Mouse (Mus musculus) stomach, embryonic 14.5 days (tissue): ENCODE measurements around the gene Nat8f1. TPM values are rescaled to one million over a fixed set of nuclear protein-coding genes. Genes with fewer than 3 reads are reported as not detected.
"Not testable (repeated sequence)": the region's sequence is repeated elsewhere in the genome, so short reads cannot be mapped to it uniquely, and the experiment has no call there.

Source experiments
- ATAC-seq: fragments of 200-750 bp; cut with Nextera tagmentation; 2 replicates; pipeline ENCODE4 v1.8.0; 2017; ENCODE audit warnings: low read depth, moderate TSS enrichment; ENCODE audit not compliant: insufficient number of reproducible peaks, insufficient read depth, low FRiP score
- H3K27ac ChIP-seq: fragments of 300-500 bp; sonication (generic); 2 replicates; pipeline ENCODE4 v1.5.1; 2014; ENCODE audit warnings: mild to moderate bottlenecking, low read length, moderate library complexity, mixed read lengths
- H3K27me3 ChIP-seq: fragments of 300-500 bp; sonication (generic); 2 replicates; pipeline ENCODE4 v1.6.1; 2014; ENCODE audit warnings: low read length, control low read depth, mixed read lengths; ENCODE audit not compliant: control insufficient read depth, insufficient read depth
- H3K36me3 ChIP-seq: fragments of 300-500 bp; sonication (generic); 2 replicates; pipeline ENCODE4 v1.6.1; 2014; ENCODE audit warnings: mild to moderate bottlenecking, control low read depth, low read length, moderate library complexity, mixed read lengths; ENCODE audit not compliant: control insufficient read depth, insufficient read depth
- H3K4me1 ChIP-seq: fragments of 300-500 bp; sonication (generic); 2 replicates; pipeline ENCODE4 v1.6.1; 2014; ENCODE audit warnings: low read length, control low read depth, mixed read lengths; ENCODE audit not compliant: control insufficient read depth, insufficient read depth
- H3K4me2 ChIP-seq: fragments of 300-500 bp; sonication (generic); replicated peaks from 2 replicates; pipeline ENCODE4 v1.6.1; 2014; ENCODE audit warnings: low read depth, low read length, control low read depth
- H3K4me3 ChIP-seq: fragments of 300-500 bp; sonication (generic); 2 replicates; pipeline ENCODE4 v1.5.1; 2014; ENCODE audit warnings: low read depth, low read length, control low read depth
- H3K9ac ChIP-seq: fragments of 300-500 bp; sonication (generic); replicated peaks from 2 replicates; pipeline ENCODE4 v1.6.1; 2014; ENCODE audit warnings: low read depth, mild to moderate bottlenecking, control low read depth, low read length, moderate library complexity, mixed read lengths
- H3K9me3 ChIP-seq: fragments of 300-500 bp; sonication (generic); 2 replicates; pipeline ENCODE4 v1.6.1; 2016; ENCODE audit warnings: low read depth, low read length, control low read depth; ENCODE audit not compliant: control insufficient read depth
- WGBS: fragments of 180-500 bp; shearing (Covaris S2); extraction: QIAGEN DNeasy Blood & Tissue Kit; methylation state at CpG from one replicate; pipeline ENCODE4 v1.1.7; 2014; 5-methylcytosine and 5-hydroxymethylcytosine counted together
- polyA plus RNA-seq: library from polyadenylated mRNA; unstranded; fragments of >200 nt; fragmentation: Nextera tagmentation; extraction: Ambion mirVana; gene quantifications from 2 replicates; pipeline ENCODE4 v1.2.1, GENCODE M21; 2014

The Nat8f1 gene
- polyA plus RNA-seq, 1 experiment from 2014 or later, result 4.4 TPM

DNA sequence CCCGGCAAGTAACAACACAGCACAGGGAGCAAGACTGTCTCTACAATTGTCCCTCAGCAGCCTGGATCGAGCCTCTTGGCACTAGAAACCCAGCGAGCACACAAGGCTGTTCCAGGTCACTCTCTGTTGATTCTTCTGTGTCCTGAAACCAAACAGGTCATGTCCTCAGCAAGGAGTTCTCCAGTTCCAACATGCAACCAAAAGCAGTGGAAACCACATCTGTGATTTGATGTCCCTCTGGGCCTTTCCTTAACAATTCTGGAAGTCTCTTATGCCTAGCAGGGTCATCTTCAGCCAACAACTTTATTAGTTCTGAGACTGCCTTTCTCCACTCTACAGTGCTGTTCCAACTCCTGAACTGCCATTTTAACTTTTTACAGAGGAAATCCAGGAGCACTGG lies 49.3 kb downstream of the Nat8f1 start:
- not testable (repeated sequence) for ATAC-seq, H3K27me3 ChIP-seq, H3K4me2 ChIP-seq, H3K4me3 ChIP-seq, H3K36me3 ChIP-seq, H3K9me3 ChIP-seq, H3K9ac ChIP-seq, H3K4me1 ChIP-seq, H3K27ac ChIP-seq
- 88% methylated on average over 3 of the region's 3 CpGs for WGBS

GRCm38 (mm10) chr6:85864900-85865639 lies 50.4 kb downstream of the Nat8f1 start:
- H3K4me1 ChIP-seq, ATAC-seq, H3K27me3 ChIP-seq, H3K9ac ChIP-seq, H3K27ac ChIP-seq, H3K9me3 ChIP-seq, H3K4me2 ChIP-seq, H3K4me3 ChIP-seq, H3K36me3 ChIP-seq: not testable (repeated sequence)
- 68% methylated on average over 6 of the region's 7 CpGs for WGBS

DNA sequence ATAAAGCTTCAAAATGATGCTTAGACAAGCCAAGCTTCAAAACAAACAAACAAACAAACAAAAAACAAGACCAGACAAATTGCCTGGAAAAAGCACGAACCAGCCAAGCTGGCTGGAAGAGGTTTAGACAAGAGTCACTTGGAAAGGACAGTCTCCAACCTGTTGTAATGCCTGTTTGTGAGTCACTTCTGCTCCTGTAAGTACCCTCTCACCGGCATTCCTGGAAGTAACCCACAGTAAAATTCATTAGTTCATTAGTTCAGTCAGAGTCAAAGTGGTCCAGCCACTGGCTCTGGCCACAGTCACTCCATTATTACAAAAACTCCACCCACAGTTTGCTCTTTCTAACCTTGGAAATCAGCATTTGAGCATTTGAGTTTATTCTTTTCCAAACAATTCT lies 51.6 kb downstream of the Nat8f1 start:
- 91% methylated on average over 2 of the region's 2 CpGs for WGBS
- H3K4me1 ChIP-seq, result no peaks in the 10 kb centered on the region
- no peak overlapping the region for H3K27ac ChIP-seq
- no peak overlapping the region for H3K9ac ChIP-seq
- no peaks in the 10 kb centered on the region for H3K36me3 ChIP-seq
- H3K27me3 ChIP-seq, result no peaks in the 10 kb centered on the region
- no peak overlapping the region for H3K4me3 ChIP-seq
- no peak for ATAC-seq
- H3K9me3 ChIP-seq, result no peaks in the 10 kb centered on the region
- H3K4me2 ChIP-seq, result no peak overlapping the region

GRCm38 (mm10) chr6:85863136-85863535 lies 52.4 kb downstream of the Nat8f1 start:
- no peak for ATAC-seq
- H3K36me3 ChIP-seq, result no peaks in the 10 kb centered on the region
- 83% methylated on average over 2 of the region's 2 CpGs for WGBS
- H3K9me3 ChIP-seq, result no peaks in the 10 kb centered on the region
- no peaks in the 10 kb centered on the region for H3K27me3 ChIP-seq
- no peak overlapping the region for H3K9ac ChIP-seq
- no peak overlapping the region for H3K4me3 ChIP-seq
- no peak overlapping the region for H3K27ac ChIP-seq
- H3K4me2 ChIP-seq, result no peak overlapping the region
- H3K4me1 ChIP-seq, result no peaks in the 10 kb centered on the region

- Histone ChIP-seq H3K4me3 (no peak overlapping the region), H3K36me3 (no peaks in the 10 kb centered on the region), H3K27me3 (no peaks in the 10 kb centered on the region), H3K4me2 (no peak overlapping the region), H3K4me1 (no peaks in the 10 kb centered on the region), H3K9ac (no peak overlapping the region), H3K27ac (no peak overlapping the region), H3K9me3 (no peaks in the 10 kb centered on the region)
- no peak for ATAC-seq
- 78% methylated on average over 3 of the region's 3 CpGs for WGBS
These were observed 52.9 kb downstream of the Nat8f1 start for GRCm38 (mm10) chr6:85862565-85862964.

GRCm38 (mm10) chr6:85861247-85861646 lies 54.2 kb downstream of the Nat8f1 start:
- H3K4me3 ChIP-seq, result no peak overlapping the region
- H3K4me1 ChIP-seq, result no peaks in the 10 kb centered on the region
- WGBS, result 90% methylated on average over 3 of the region's 3 CpGs
- H3K27ac ChIP-seq, result no peak overlapping the region
- H3K9ac ChIP-seq, result no peak overlapping the region
- no peaks in the 10 kb centered on the region for H3K36me3 ChIP-seq
- H3K4me2 ChIP-seq, result no peak overlapping the region
- ATAC-seq, result no peak
- no peaks in the 10 kb centered on the region for H3K9me3 ChIP-seq
- H3K27me3 ChIP-seq, result no peaks in the 10 kb centered on the region

Other genes starting within 250 kb of the Nat8f1 start
- not detected in 2 replicates for gene Nat8f7, start 202.5 kb downstream of the Nat8f1 start, polyA plus RNA-seq
- gene Nat8f3, start 149.9 kb downstream of the Nat8f1 start, polyA plus RNA-seq, result not detected in 2 replicates
- not detected in 2 replicates for gene Nat8f6, start 94.7 kb downstream of the Nat8f1 start, polyA plus RNA-seq
- gene Nat8f5, start 94.7 kb downstream of the Nat8f1 start, polyA plus RNA-seq, result not detected in 2 replicates
- gene Nat8, start 83.6 kb downstream of the Nat8f1 start, polyA plus RNA-seq, result not detected in 2 replicates
- not detected in 2 replicates for gene Nat8f2, start 46.5 kb downstream of the Nat8f1 start, polyA plus RNA-seq
- 4.8 and 6.4 TPM in 2 replicates for gene Nat8f4, start 10.8 kb downstream of the Nat8f1 start, polyA plus RNA-seq
- gene Tprkb, start 3.8 kb downstream of the Nat8f1 start, polyA plus RNA-seq, result 30.1 and 32.5 TPM in 2 replicates
- gene Dusp11, start 46.0 kb upstream of the Nat8f1 start, polyA plus RNA-seq, result 60.0 and 66.2 TPM in 2 replicates
- gene Figla, start 100.5 kb upstream of the Nat8f1 start, polyA plus RNA-seq, result not detected in 2 replicates
- gene Add2, start 113.0 kb upstream of the Nat8f1 start, polyA plus RNA-seq, result 7.1 and 7.7 TPM in 2 replicates